9 mouse cellular contexts compared by ENCODE assay signal in the genomic region with DNA sequence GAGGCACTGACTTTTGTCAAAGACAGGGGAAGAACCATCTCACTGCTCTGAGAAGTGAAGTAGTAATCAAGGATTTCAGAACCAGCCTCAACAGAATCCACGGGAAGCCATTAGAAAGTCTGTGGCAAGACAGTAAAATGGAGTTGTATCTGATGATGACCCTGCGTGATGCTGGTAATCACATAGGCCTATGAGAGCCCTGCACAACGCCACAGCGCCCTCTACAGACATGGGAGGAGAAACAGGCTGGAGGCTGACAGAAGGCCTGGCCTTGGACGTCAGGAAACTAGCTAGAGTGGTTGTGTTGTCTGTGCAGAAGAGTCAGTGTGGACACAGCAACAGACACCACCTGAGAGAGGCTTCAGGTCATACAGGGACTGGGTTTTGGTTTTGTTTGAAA. TPM values are rescaled to one million over a fixed set of nuclear protein-coding genes. Genes with fewer than 3 reads are reported as not detected.
DNase-seq lines count a peak whose midpoint lies in the region; ATAC-seq and TF ChIP-seq lines count a peak whose summit lies in the region.
"Had no signal": no experiment of that assay in that cellular context is flagged by ENCODE, and none has a peak within 500 bp of the region (broad histone marks: within the 10 kb centered on the region; RNA-seq: fewer than 3 reads in every experiment).

No protein-coding gene starts in this region.

- peak; percentile 53 for DNase-seq in kidney, adult 9 months
- DNase-seq in MEL (ENCODE audit: low read depth, low spot score) = peak; percentile 86
- peak; percentile 64 for DNase-seq in adrenal gland, postnatal 25 days
- peak; percentile 51 to 52 for DNase-seq in kidney, postnatal 25 days

- H3K36me3 ChIP-seq in kidney, embryonic 14.5 days (ENCODE audit: control insufficient read depth, insufficient read depth, low read length) = no peaks in the 10 kb centered on the region
- no peaks in the 10 kb centered on the region for H3K36me3 ChIP-seq in MEL (ENCODE audit: control insufficient read depth in 1 of 2, insufficient read depth in 2 of 2, low read length in 2 of 2)
- no peaks in the 10 kb centered on the region for H3K36me3 ChIP-seq in forebrain, embryonic 12.5 days (replicated peaks)
- H3K36me3 ChIP-seq in intestine, embryonic 16.5 days (ENCODE audit: control insufficient read depth, insufficient read depth, low read length) = no peaks in the 10 kb centered on the region
- H3K36me3 ChIP-seq: hindbrain, embryonic 15.5 days had no signal

- no peak for TF ChIP-seq EP300 in MEL (IDR thresholded peaks at IDR 0.05; ENCODE audit: low read depth in 1 of 2, low read length in 2 of 2)

- peak; percentile 92 to 96 (median 94) for TF ChIP-seq CTCF in MEL (IDR thresholded peaks at IDR 0.05 in 2 of 3, conservative IDR thresholded peaks at IDR 0.05 in 1 of 3; ENCODE audit: control insufficient read depth in 1 of 3, insufficient read depth in 1 of 3, low read depth in 2 of 3, low read length in 3 of 3, poor library complexity in 1 of 3, severe bottlenecking in 1 of 3)
- 0 out of 2 replicates have a peak, but pooled peaks have one; percentile 13 for TF ChIP-seq CTCF in olfactory bulb, adult 2 months (IDR thresholded peaks at IDR 0.05; ENCODE audit: insufficient read depth, low read depth, low read length)

- TF ChIP-seq POLR2A in MEL (IDR thresholded peaks at IDR 0.05; ENCODE audit: control insufficient read depth in 1 of 2, insufficient read depth in 1 of 2, low read depth in 1 of 2, low read length in 2 of 2, poor library complexity in 1 of 2) = no peak
- TF ChIP-seq POLR2A in olfactory bulb, adult 2 months (IDR thresholded peaks at IDR 0.05; ENCODE audit: insufficient read depth, low read depth, low read length) = no peak

- no peak overlapping the region for H3K27ac ChIP-seq in kidney, embryonic 14.5 days (ENCODE audit: low read depth, low read length)
- H3K27ac ChIP-seq in MEL (ENCODE audit: control insufficient read depth, low read depth, low read length) = no peak overlapping the region
- no peak overlapping the region for H3K27ac ChIP-seq in olfactory bulb, adult 2 months (ENCODE audit: insufficient read depth, low read depth, low read length)
- no peak overlapping the region for H3K27ac ChIP-seq in forebrain, embryonic 12.5 days
- H3K27ac ChIP-seq in intestine, embryonic 16.5 days (ENCODE audit: low read length) = no peak overlapping the region
- H3K27ac ChIP-seq: hindbrain, embryonic 15.5 days had no signal

- H3K9me3 ChIP-seq in kidney, embryonic 14.5 days (ENCODE audit: control insufficient read depth, low read length) = no peaks in the 10 kb centered on the region
- no peaks in the 10 kb centered on the region for H3K9me3 ChIP-seq in MEL (replicated peaks; ENCODE audit: insufficient read depth, low read length)
- no peaks in the 10 kb centered on the region for H3K9me3 ChIP-seq in forebrain, embryonic 12.5 days
- H3K9me3 ChIP-seq in intestine, embryonic 16.5 days (ENCODE audit: control insufficient read depth, low read length) = no peaks in the 10 kb centered on the region
- H3K9me3 ChIP-seq: hindbrain, embryonic 15.5 days had no signal

- H3K4me1 ChIP-seq in kidney, embryonic 14.5 days (ENCODE audit: control insufficient read depth, insufficient read depth, low read length) = no peaks in the 10 kb centered on the region
- no peaks in the 10 kb centered on the region; a peak in 1 of 4 replicates for H3K4me1 ChIP-seq in MEL (ENCODE audit: control insufficient read depth in 1 of 2, insufficient read depth in 2 of 2, low read length in 2 of 2)
- H3K4me1 ChIP-seq in olfactory bulb, adult 2 months (ENCODE audit: control insufficient read depth, insufficient read depth, low read length) = peaks cover 2% of the 10 kb centered on the region; the same call in 1 of the 2 replicates
- H3K4me1 ChIP-seq in forebrain, embryonic 12.5 days = no peaks in the 10 kb centered on the region
- H3K4me1 ChIP-seq in intestine, embryonic 16.5 days (ENCODE audit: control insufficient read depth, insufficient read depth, low read length) = no peaks in the 10 kb centered on the region
- H3K4me1 ChIP-seq: hindbrain, embryonic 15.5 days had no signal

- ATAC-seq in kidney, embryonic 14.5 days (ENCODE audit: low FRiP score, low TSS enrichment) = no peak
- no peak for ATAC-seq in forebrain, embryonic 12.5 days (ENCODE audit: low FRiP score)
- no peak for ATAC-seq in intestine, embryonic 16.5 days

- no peaks in the 10 kb centered on the region for H3K27me3 ChIP-seq in kidney, embryonic 14.5 days (ENCODE audit: control insufficient read depth, insufficient read depth, low read length)
- no peaks in the 10 kb centered on the region; a peak in 1 of 4 replicates for H3K27me3 ChIP-seq in MEL (ENCODE audit: control insufficient read depth in 1 of 2, insufficient read depth in 2 of 2, low read length in 2 of 2)
- H3K27me3 ChIP-seq in forebrain, embryonic 12.5 days = 0 out of 2 replicates have a peak, but pooled peaks cover 3% of the 10 kb centered on the region
- no peaks in the 10 kb centered on the region for H3K27me3 ChIP-seq in intestine, embryonic 16.5 days (replicated peaks; ENCODE audit: control insufficient read depth, insufficient read depth, low read length)
- H3K27me3 ChIP-seq: hindbrain, embryonic 15.5 days had no signal

- no peak overlapping the region for H3K9ac ChIP-seq in kidney, embryonic 14.5 days (ENCODE audit: low read depth, low read length)
- no peak overlapping the region for H3K9ac ChIP-seq in MEL (ENCODE audit: control insufficient read depth, low read depth, low read length, poor library complexity, severe bottlenecking)
- no peak overlapping the region for H3K9ac ChIP-seq in forebrain, embryonic 12.5 days
- H3K9ac ChIP-seq in intestine, embryonic 16.5 days (ENCODE audit: low read depth, low read length) = no peak overlapping the region
- H3K9ac ChIP-seq: hindbrain, embryonic 15.5 days had no signal

- no peaks in the 10 kb centered on the region for H3K79me2 ChIP-seq in MEL (ENCODE audit: control insufficient read depth, insufficient read depth, low read length, poor library complexity)

- no peak overlapping the region for H3K4me3 ChIP-seq in kidney, embryonic 14.5 days (ENCODE audit: low read length)
- no peak overlapping the region for H3K4me3 ChIP-seq in MEL (ENCODE audit: control insufficient read depth in 1 of 2, insufficient read depth in 1 of 2, low read depth in 2 of 2, low read length in 2 of 2)
- no peak overlapping the region for H3K4me3 ChIP-seq in olfactory bulb, adult 2 months (ENCODE audit: insufficient read depth, low read depth, low read length)
- H3K4me3 ChIP-seq in forebrain, embryonic 12.5 days (replicated peaks) = no peak overlapping the region
- no peak overlapping the region for H3K4me3 ChIP-seq in intestine, embryonic 16.5 days (ENCODE audit: low read length)
- H3K4me3 ChIP-seq: hindbrain, embryonic 15.5 days had no signal

- 36% methylated on average over 5 of the region's 5 CpGs for WGBS in kidney, embryonic 14.5 days
- WGBS in olfactory bulb, adult 2 months = 32% methylated on average over 5 of the region's 5 CpGs
- WGBS in forebrain, embryonic 12.5 days = 33% methylated on average over 5 of the region's 5 CpGs
- 34% methylated on average over 5 of the region's 5 CpGs for WGBS in intestine, embryonic 16.5 days

- TF ChIP-seq RAD21 in MEL (IDR thresholded peaks at IDR 0.05; ENCODE audit: low read depth, low read length) = peak; percentile 82

- no peak overlapping the region for H3K4me2 ChIP-seq in kidney, embryonic 14.5 days (replicated peaks; ENCODE audit: low read depth, low read length)
- no peak overlapping the region for H3K4me2 ChIP-seq in forebrain, embryonic 12.5 days
- no peak overlapping the region for H3K4me2 ChIP-seq in intestine, embryonic 16.5 days (ENCODE audit: low read depth, low read length)
- H3K4me2 ChIP-seq: hindbrain, embryonic 15.5 days had no signal

TF ChIP-seq in MEL, 35 proteins besides CTCF, POLR2A, EP300 and RAD21 (continues in another document):
- TF ChIP-seq ZC3H11A (IDR thresholded peaks at IDR 0.05; ENCODE audit: low read depth, low read length) = peak; percentile 58
- no peak for TF ChIP-seq USF2 (IDR thresholded peaks at IDR 0.05; ENCODE audit: borderline replicate concordance in 1 of 2, insufficient read depth in 1 of 2, low read depth in 1 of 2, low read length in 2 of 2)
- TF ChIP-seq SMC3 (IDR thresholded peaks at IDR 0.05; ENCODE audit: low read depth, low read length) = peak; percentile 68

RNA-seq across cellular contexts. Expression of gene Wdr45b, which starts 8.0 kb away (rescaled TPM):
- polyA plus RNA-seq in kidney, embryonic 14.5 days (2014; fragmentation: Nextera tagmentation; extraction: Ambion mirVana) = 84.5 and 101 TPM in 2 replicates
- total RNA-seq in MEL (2012; rRNA removed) = 41.5 and 41.9 TPM in 2 replicates
- 10 to 100 TPM in 1 of 2 experiments, not detected in 1; 39.3 TPM for polyA plus RNA-seq in MEL (2012; ENCODE audit: insufficient read depth in 1 of 2, insufficient read length in 2 of 2, low read depth in 1 of 2, low replicate concordance in 2 of 2, missing spikeins in 1 of 2)
- total RNA-seq in adrenal gland, postnatal 25 days (2021) = 50.2 and 68.6 TPM in 2 replicates
- not detected in 2 replicates for polyA plus RNA-seq in olfactory bulb, adult 2 months (2012; ENCODE audit: insufficient read depth, insufficient read length, low replicate concordance, missing spikeins)
- polyA plus RNA-seq in forebrain, embryonic 12.5 days (2016; fragmentation: Nextera tagmentation; extraction: Ambion mirVana) = 84.0 and 86.5 TPM in 2 replicates
- 76.7 and 80.6 TPM in 2 replicates for polyA plus RNA-seq in intestine, embryonic 16.5 days (2015; fragmentation: Nextera tagmentation; extraction: Ambion mirVana)

RNA-seq across cellular contexts. Expression of gene Rab40b, which starts 25.8 kb away (rescaled TPM):
- 3.2 and 4.3 TPM in 2 replicates for polyA plus RNA-seq in kidney, embryonic 14.5 days (2014; fragmentation: Nextera tagmentation; extraction: Ambion mirVana)
- 0.23 and 0.39 TPM in 2 replicates for total RNA-seq in MEL (2012; rRNA removed)
- not detected for polyA plus RNA-seq in MEL (2012; ENCODE audit: insufficient read depth in 1 of 2, insufficient read length in 2 of 2, low read depth in 1 of 2, low replicate concordance in 2 of 2, missing spikeins in 1 of 2)
- 5.9 and 7.6 TPM in 2 replicates for total RNA-seq in adrenal gland, postnatal 25 days (2021)
- not detected in 2 replicates for polyA plus RNA-seq in olfactory bulb, adult 2 months (2012; ENCODE audit: insufficient read depth, insufficient read length, low replicate concordance, missing spikeins)
- polyA plus RNA-seq in forebrain, embryonic 12.5 days (2016; fragmentation: Nextera tagmentation; extraction: Ambion mirVana) = 3.1 and 3.8 TPM in 2 replicates
- polyA plus RNA-seq in intestine, embryonic 16.5 days (2015; fragmentation: Nextera tagmentation; extraction: Ambion mirVana) = 5.0 and 5.1 TPM in 2 replicates

RNA-seq across cellular contexts. Expression of gene Fn3krp, which starts 59.0 kb away (rescaled TPM):
- polyA plus RNA-seq in kidney, embryonic 14.5 days (2014; fragmentation: Nextera tagmentation; extraction: Ambion mirVana) = 6.3 and 7.4 TPM in 2 replicates
- 22.5 and 25.9 TPM in 2 replicates for total RNA-seq in MEL (2012; rRNA removed)
- polyA plus RNA-seq in MEL (2012; ENCODE audit: insufficient read depth in 1 of 2, insufficient read length in 2 of 2, low read depth in 1 of 2, low replicate concordance in 2 of 2, missing spikeins in 1 of 2) = 10 to 100 TPM in 1 of 2 experiments, 1 to 10 TPM in 1; 6.8 to 77.1 TPM
- 14.3 and 18.6 TPM in 2 replicates for total RNA-seq in adrenal gland, postnatal 25 days (2021)
- polyA plus RNA-seq in olfactory bulb, adult 2 months (2012; ENCODE audit: insufficient read depth, insufficient read length, low replicate concordance, missing spikeins) = not detected in 2 replicates
- polyA plus RNA-seq in forebrain, embryonic 12.5 days (2016; fragmentation: Nextera tagmentation; extraction: Ambion mirVana) = 7.3 and 7.7 TPM in 2 replicates
- 3.8 and 5.3 TPM in 2 replicates for polyA plus RNA-seq in intestine, embryonic 16.5 days (2015; fragmentation: Nextera tagmentation; extraction: Ambion mirVana)
